ENCODE assay signal across 11 mouse cellular contexts in the genomic region with DNA sequence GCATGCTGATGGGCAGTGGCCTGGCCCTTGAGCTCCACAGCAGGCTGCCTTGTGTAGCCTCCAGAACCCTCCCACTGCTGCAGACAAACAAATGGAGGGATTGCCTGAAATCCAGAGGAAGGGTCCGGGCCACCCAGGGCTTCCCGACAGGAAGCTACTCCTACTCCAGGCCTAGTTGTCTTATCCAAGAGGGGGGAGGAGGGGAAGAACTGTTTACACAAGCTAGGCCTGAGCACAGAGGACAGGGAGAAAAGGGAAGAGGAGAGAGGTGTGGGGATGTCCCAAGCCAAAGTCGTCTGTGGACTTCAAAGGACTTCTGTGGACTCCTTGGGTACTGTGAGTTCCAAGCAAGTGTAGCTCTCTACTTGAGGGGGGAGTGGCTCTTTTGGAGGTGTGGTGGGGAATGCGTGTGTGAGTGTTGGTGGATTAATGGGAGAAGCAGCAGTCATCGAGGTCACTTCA. TPM values are rescaled to one million over a fixed set of nuclear protein-coding genes. Genes with fewer than 3 reads are reported as not detected.
DNase-seq lines count a peak whose midpoint lies in the region; ATAC-seq lines count a peak whose summit lies in the region.
"Had no signal": no experiment of that assay in that cellular context is flagged by ENCODE, and none has a peak within 500 bp of the region (broad histone marks: within the 10 kb centered on the region; RNA-seq: fewer than 3 reads in every experiment).

No protein-coding gene starts in this region.

- H3K27ac ChIP-seq in heart, embryonic 10.5 days = peak overlapping the region; percentile 59
- H3K27ac ChIP-seq in embryonic facial prominence, embryonic 10.5 days (replicated peaks) = peak overlapping the region; percentile 19
- peak overlapping the region; percentile 85 for H3K27ac ChIP-seq in lung, embryonic 16.5 days (ENCODE audit: low read length)
- H3K27ac ChIP-seq: hindbrain, embryonic 14.5 days had no signal

- no peak overlapping the region for H3K4me2 ChIP-seq in lung, embryonic 16.5 days (ENCODE audit: low read depth, low read length)
- H3K4me2 ChIP-seq: hindbrain, embryonic 14.5 days had no signal

- peaks cover 50% of the 10 kb centered on the region; the same call in 1 of the 2 replicates for H3K27me3 ChIP-seq in heart, embryonic 10.5 days (ENCODE audit: insufficient read depth, poor library complexity, severe bottlenecking)
- peaks cover 4% of the 10 kb centered on the region for H3K27me3 ChIP-seq in embryonic facial prominence, embryonic 10.5 days (replicated peaks; ENCODE audit: low read depth, poor library complexity, severe bottlenecking)
- no peaks in the 10 kb centered on the region for H3K27me3 ChIP-seq in lung, embryonic 16.5 days (ENCODE audit: control insufficient read depth, insufficient read depth, low read depth, low read length)

- H3K4me1 ChIP-seq in heart, embryonic 10.5 days = peaks cover 18% of the 10 kb centered on the region
- peaks cover 20% of the 10 kb centered on the region for H3K4me1 ChIP-seq in embryonic facial prominence, embryonic 10.5 days
- peaks cover 38% of the 10 kb centered on the region for H3K4me1 ChIP-seq in lung, embryonic 16.5 days (replicated peaks; ENCODE audit: control insufficient read depth, insufficient read depth, low read length)

- peak; percentile 77 for ATAC-seq in lung, embryonic 16.5 days (ENCODE audit: low read depth)

- H3K9ac ChIP-seq in lung, embryonic 16.5 days (ENCODE audit: low read length) = peak overlapping the region; percentile 25

- DNase-seq in heart, embryonic 10.5 days (ENCODE audit: low spot score) = no peak
- no peak for DNase-seq in heart, adult 11 months
- DNase-seq in kidney, postnatal 10 days = peak; percentile 67
- DNase-seq in kidney, adult 8-10 months = no peak
- DNase-seq in embryonic facial prominence, embryonic 10.5 days (ENCODE audit: low spot score) = no peak
- no peak for DNase-seq in cerebellum, adult 9-10 months
- DNase-seq in ovary, adult 18-20 months (ENCODE audit: low spot score) = no peak
- DNase-seq: thymus, postnatal 4 days had no signal

- H3K4me3 ChIP-seq in heart, embryonic 10.5 days = no peak overlapping the region
- H3K4me3 ChIP-seq in embryonic facial prominence, embryonic 10.5 days = no peak overlapping the region
- H3K4me3 ChIP-seq in lung, embryonic 16.5 days (ENCODE audit: low read length) = no peak overlapping the region
- H3K4me3 ChIP-seq: forebrain, embryonic 10.5 days had no signal

- H3K9me3 ChIP-seq in heart, embryonic 10.5 days = no peaks in the 10 kb centered on the region
- no peaks in the 10 kb centered on the region for H3K9me3 ChIP-seq in embryonic facial prominence, embryonic 10.5 days
- no peaks in the 10 kb centered on the region for H3K9me3 ChIP-seq in lung, embryonic 16.5 days (ENCODE audit: control insufficient read depth, low read length)
- H3K9me3 ChIP-seq: forebrain, embryonic 10.5 days had no signal

- H3K36me3 ChIP-seq in heart, embryonic 10.5 days = no peaks in the 10 kb centered on the region
- H3K36me3 ChIP-seq in embryonic facial prominence, embryonic 10.5 days (replicated peaks) = no peaks in the 10 kb centered on the region
- peaks cover 16% of the 10 kb centered on the region for H3K36me3 ChIP-seq in lung, embryonic 16.5 days (ENCODE audit: control insufficient read depth, insufficient read depth, low read length)

- 49% methylated on average over 5 of the region's 5 CpGs for WGBS in heart, embryonic 10.5 days
- 59% methylated on average over 5 of the region's 5 CpGs for WGBS in embryonic facial prominence, embryonic 10.5 days
- 17% methylated on average over 5 of the region's 5 CpGs for WGBS in lung, embryonic 16.5 days

RNA-seq across cellular contexts. Expression of gene Hacd2, which starts 55.6 kb away (rescaled TPM):
- polyA plus RNA-seq in heart, embryonic 10.5 days (2016; fragmentation: Nextera tagmentation; extraction: Ambion mirVana) = 67.7 and 101 TPM in 2 replicates
- 77.4 and 77.5 TPM in 2 replicates for polyA plus RNA-seq in embryonic facial prominence, embryonic 10.5 days (2016; fragmentation: Nextera tagmentation; extraction: Ambion mirVana)
- polyA plus RNA-seq in lung, embryonic 16.5 days (2015; fragmentation: Nextera tagmentation; extraction: Ambion mirVana) = 78.2 and 92.9 TPM in 2 replicates

Comparison
In these comparisons a context has a peak if more than half of its experiments do, and no peak if none do; other contexts are left out.
1. H3K27ac ChIP-seq: peak in every context shown above with its lines; median percentile 85 in lung, embryonic 16.5 days; 59 in heart, embryonic 10.5 days; 19 in embryonic facial prominence, embryonic 10.5 days.